Mouse (Mus musculus) MEL (cell line): ENCODE measurements at regions not wholly inside any gene's neighbourhood (a gene's known extent, or its start where the extent isn't known, plus 50 kb on each side); places are given as distances from the start of the nearest gene placed in this dataset.
"Not testable (repeated sequence)": the region's sequence is repeated elsewhere in the genome, so short reads cannot be mapped to it uniquely, and the experiment has no call there.

Experiments used
- EP300 ChIP-seq, 2 experiments: IDR thresholded peaks; 2 replicates each; pipeline ENCODE4 v1.6.1; 2011; ENCODE audit warnings: improper control_type of control experiment in 2 of 2, low read length in 2 of 2, low read depth in 1 of 2, mild to moderate bottlenecking in 1 of 2
- TBP ChIP-seq: IDR thresholded peaks from 2 replicates; pipeline ENCODE4 v1.8.0; 2011; ENCODE audit warnings: low read depth, low read length, improper control_type of control experiment
- ZNF384 ChIP-seq: IDR thresholded peaks from 2 replicates; pipeline ENCODE4 v1.6.1; 2012; ENCODE audit warnings: low read depth, mild to moderate bottlenecking, inconsistent platforms, low read length, improper control_type of control experiment

- TF ChIP-seq TBP; ZNF384; EP300 (IDR thresholded peaks at IDR 0.05; ENCODE audit: low read depth in 1 of 2, low read length in 2 of 2): not testable (repeated sequence)
These were observed 306.4 kb upstream of the 5730507C01Rik start for GRCm38 (mm10) chr12:18207941-18208340.
